Mouse (Mus musculus): Measurements from ENCODE around the gene Jarid2. TPM values are rescaled to one million over a fixed set of nuclear protein-coding genes. Genes with fewer than 3 reads are reported as not detected.
"Not testable (repeated sequence)": the region's sequence is repeated elsewhere in the genome, so short reads cannot be mapped to it uniquely, and the experiment has no call there.

Jarid2 gene
- total RNA-seq (2021): 10 to 100 TPM; 49.5 to 65.3 TPM

GRCm38 (mm10) chr13:44729424-44729971, at the start of gene Jarid2:
Gene Jarid2, plus strand, starts transcription at chr13:44729474.
- intact Hi-C loops (cut with DNase I): no loop called here
- peak; percentile 51 to 68 for DNase-seq

- intact Hi-C loops (cut with DNase I): no loop called here
- DNase-seq: no peak
Observed at GRCm38 (mm10) chr13:44681051-44681450, 48.2 kb upstream of the Jarid2 start.

GRCm38 (mm10) chr13:44688140-44688539, 41.1 kb upstream of the Jarid2 start:
- DNase-seq: no peak
- intact Hi-C loops (cut with DNase I): no loop called here

GRCm38 (mm10) chr13:44697628-44698027, 31.6 kb upstream of the Jarid2 start:
- DNase-seq: no peak
- intact Hi-C loops (cut with DNase I): no loop called here

- DNase-seq: no peak
- intact Hi-C loops (cut with DNase I): no loop called here
Observed at GRCm38 (mm10) chr13:44704036-44704801, 25.1 kb upstream of the Jarid2 start.

- intact Hi-C loops (cut with DNase I): no loop called here
- DNase-seq: no peak
Observed at GRCm38 (mm10) chr13:44705031-44705742, 24.1 kb upstream of the Jarid2 start.

GRCm38 (mm10) chr13:44705743-44706044, 23.6 kb upstream of the Jarid2 start:
- DNase-seq: no peak
- intact Hi-C loops (cut with DNase I): no loop called here

- intact Hi-C loops (cut with DNase I): no loop called here
- no peak for DNase-seq
Observed at GRCm38 (mm10) chr13:44706206-44706915, 22.9 kb upstream of the Jarid2 start.

- DNase-seq: no peak
- intact Hi-C loops (cut with DNase I): no loop called here
Observed at GRCm38 (mm10) chr13:44707176-44707575, 22.1 kb upstream of the Jarid2 start.

- intact Hi-C loops (cut with DNase I): no loop called here
- no peak for DNase-seq
Observed at GRCm38 (mm10) chr13:44708336-44709017, 20.8 kb upstream of the Jarid2 start.

- DNase-seq: no peak
- intact Hi-C loops (cut with DNase I): no loop called here
Observed at GRCm38 (mm10) chr13:44709747-44710480, 19.4 kb upstream of the Jarid2 start.

GRCm38 (mm10) chr13:44711062-44711461, 18.2 kb upstream of the Jarid2 start:
- intact Hi-C loops (cut with DNase I): no loop called here
- no peak for DNase-seq

- no peak for DNase-seq
- intact Hi-C loops (cut with DNase I): no loop called here
Observed at GRCm38 (mm10) chr13:44711882-44712281, 17.4 kb upstream of the Jarid2 start.

GRCm38 (mm10) chr13:44715187-44715885, 13.9 kb upstream of the Jarid2 start:
- DNase-seq: no peak
- intact Hi-C loops (cut with DNase I): no loop called here

GRCm38 (mm10) chr13:44717838-44718237, 11.4 kb upstream of the Jarid2 start:
- intact Hi-C loops (cut with DNase I): no loop called here
- no peak for DNase-seq

- DNase-seq; intact Hi-C loops (cut with DNase I): not testable (repeated sequence)
Observed at GRCm38 (mm10) chr13:44718465-44718864, 10.8 kb upstream of the Jarid2 start.

- intact Hi-C loops (cut with DNase I): loop anchor here (5.0 kb wide), 1 partner anchor 83 kb away; no protein-coding TSS in a partner anchor
- DNase-seq: no peak
Observed at GRCm38 (mm10) chr13:44720094-44720493, 9.2 kb upstream of the Jarid2 start.

GRCm38 (mm10) chr13:44721891-44722547, 7.3 kb upstream of the Jarid2 start:
- DNase-seq: no peak
- intact Hi-C loops (cut with DNase I): loop anchor here (5.0 kb wide), 1 partner anchor 85 kb away; no protein-coding TSS in a partner anchor

GRCm38 (mm10) chr13:44723522-44723921, 5.8 kb upstream of the Jarid2 start:
- DNase-seq: not testable (repeated sequence)
- intact Hi-C loops (cut with DNase I): loop anchor here (5.0 kb wide), 1 partner anchor 86 kb away; no protein-coding TSS in a partner anchor
